Mouse (Mus musculus) embryo, embryonic 11 days (tissue): ENCODE measurements at regions not wholly inside any gene's neighbourhood (a gene's known extent, or its start where the extent isn't known, plus 50 kb on each side); places are given as distances from the start of the nearest gene placed in this dataset.
A peak's percentile ranks its signal among the peaks of the same experiment; 100 is the strongest.

ENCODE experiments used
- DNase-seq: peaks from one replicate; pipeline ENCODE4 v3.0.0-alpha.2; 2015

- no peak for DNase-seq
These were observed 277.2 kb upstream of the Hs3st5 start for GRCm38 (mm10) chr10:36229422-36229821.

- DNase-seq = no peak
These were observed 267.1 kb upstream of the Hs3st5 start for GRCm38 (mm10) chr10:36239486-36239885.

GRCm38 (mm10) chr10:36248451-36248850 is 258.2 kb upstream of the Hs3st5 start:
- peak; percentile 7 for DNase-seq
